Mouse (Mus musculus) brain, adult 2 months (tissue): ENCODE results near the gene Rab12.

Experiments used
- DNase-seq: peaks from one replicate; pipeline ENCODE4 v3.0.0; 2011; ENCODE audit warnings: low read depth, low spot score

Gene Rab12

GRCm38 (mm10) chr17:66448421-66449405 is 70.8 kb downstream of the Rab12 start:
- DNase-seq, result no peak

GRCm38 (mm10) chr17:66447978-66448377 is 71.6 kb downstream of the Rab12 start:
- DNase-seq, result no peak

GRCm38 (mm10) chr17:66447007-66447312 is 72.6 kb downstream of the Rab12 start:
- DNase-seq, result peak; percentile 79

- DNase-seq, result peak; percentile 92
Measured at GRCm38 (mm10) chr17:66446196-66447006, 73.1 kb downstream of the Rab12 start.
